Mouse (Mus musculus): ENCODE data around the gene Ndufa13. TPM values are rescaled to one million over a fixed set of nuclear protein-coding genes. Genes with fewer than 3 reads are reported as not detected.

Gene Ndufa13
- polyA plus RNA-seq, 2 experiments, result 44.8 to 109 TPM

- Histone ChIP-seq H3K27me3 (ENCODE audit: control insufficient read depth, insufficient read depth, low read length) (no peaks in the 10 kb centered on the region), H3K36me3 (replicated peaks; ENCODE audit: control insufficient read depth, insufficient read depth, low read depth) (no peaks in the 10 kb centered on the region; the same call in 1 of the 2 replicates), H3K9me3 (ENCODE audit: control insufficient read depth, low read length) (no peaks in the 10 kb centered on the region), H3K4me3 (ENCODE audit: insufficient read depth in 1 of 2, low read depth in 2 of 2, low read length in 2 of 2) (peak overlapping the region; percentile 77 to 97), H3K4me1 (replicated peaks; ENCODE audit: control insufficient read depth in 2 of 2, insufficient read depth in 2 of 2, low read length in 1 of 2) (peaks cover 10 to 16% of the 10 kb centered on the region in 2 experiments), H3K9ac (replicated peaks) (peak overlapping the region; percentile 96), H3K4me2 (ENCODE audit: low read depth) (peak overlapping the region; percentile 100), H3K27ac (peak overlapping the region; percentile 95)
- ATAC-seq (ENCODE audit: insufficient read depth) (peak; percentile 69), DNase-seq (ENCODE audit: low read depth in 3 of 3, low spot score in 3 of 3) (peak; percentile 92 to 95 (median 92))
- no peak for TF ChIP-seq EP300 (IDR thresholded peaks at IDR 0.05; ENCODE audit: low read depth)
- peak; percentile 85 for TF ChIP-seq CTCF (IDR thresholded peaks at IDR 0.05; ENCODE audit: low read depth)
- under 1% methylated on average over 41 of the region's 41 CpGs for WGBS (ENCODE audit: insufficient replicate concordance)
These were observed 735 bp downstream of the Ndufa13 start for GRCm38 (mm10) chr8:69901484-69902162.

- Histone ChIP-seq H3K4me1 (replicated peaks; ENCODE audit: control insufficient read depth in 2 of 2, insufficient read depth in 2 of 2, low read length in 1 of 2) (peaks cover 10 to 16% of the 10 kb centered on the region in 2 experiments), H3K4me2 (ENCODE audit: low read depth) (peak overlapping the region; percentile 100), H3K9ac (replicated peaks) (peak overlapping the region; percentile 96), H3K4me3 (ENCODE audit: insufficient read depth in 1 of 2, low read depth in 2 of 2, low read length in 2 of 2) (peak overlapping the region; percentile 77 to 97), H3K36me3 (replicated peaks; ENCODE audit: control insufficient read depth, insufficient read depth, low read depth) (no peaks in the 10 kb centered on the region; the same call in 1 of the 2 replicates), H3K27me3 (ENCODE audit: control insufficient read depth, insufficient read depth, low read length) (no peaks in the 10 kb centered on the region), H3K27ac (peak overlapping the region; percentile 95), H3K9me3 (ENCODE audit: control insufficient read depth, low read length) (no peaks in the 10 kb centered on the region)
- 6% methylated on average over 12 of the region's 12 CpGs for WGBS (ENCODE audit: insufficient replicate concordance)
- no peak for DNase-seq (ENCODE audit: low read depth in 3 of 3, low spot score in 3 of 3)
- TF ChIP-seq EP300 (IDR thresholded peaks at IDR 0.05; ENCODE audit: low read depth) (no peak), CTCF (IDR thresholded peaks at IDR 0.05; ENCODE audit: low read depth) (no peak)
- no peak for ATAC-seq (ENCODE audit: insufficient read depth)
These were observed 1.4 kb downstream of the Ndufa13 start for GRCm38 (mm10) chr8:69900895-69901451.

DNA sequence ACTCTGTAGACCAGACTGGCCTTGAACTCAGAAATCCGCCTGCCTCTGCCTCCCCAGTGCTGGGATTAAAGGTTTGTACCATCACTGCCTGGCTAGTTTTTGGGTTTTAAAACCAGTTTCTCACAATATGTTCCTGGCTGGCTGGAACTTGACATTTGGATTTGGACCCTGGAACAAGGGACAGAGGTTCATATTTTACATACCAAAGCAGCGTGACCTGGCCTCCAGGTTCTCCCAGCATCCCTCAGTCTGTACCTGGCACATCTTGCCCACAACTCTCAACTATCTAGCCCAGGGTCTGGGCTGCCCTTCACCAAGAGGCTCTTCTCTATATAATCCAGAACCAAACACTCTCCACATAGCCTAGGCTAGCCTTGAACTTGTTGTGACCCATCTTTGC, 2.5 kb downstream of the Ndufa13 start:
- Histone ChIP-seq H3K9me3 (ENCODE audit: control insufficient read depth, low read length) (no peaks in the 10 kb centered on the region), H3K9ac (replicated peaks) (no peak overlapping the region), H3K4me1 (replicated peaks; ENCODE audit: control insufficient read depth in 2 of 2, insufficient read depth in 2 of 2, low read length in 1 of 2) (peaks cover 10 to 16% of the 10 kb centered on the region in 2 experiments), H3K27ac (no peak overlapping the region), H3K36me3 (replicated peaks; ENCODE audit: control insufficient read depth, insufficient read depth, low read depth) (no peaks in the 10 kb centered on the region; the same call in 1 of the 2 replicates), H3K27me3 (ENCODE audit: control insufficient read depth, insufficient read depth, low read length) (no peaks in the 10 kb centered on the region), H3K4me3 (ENCODE audit: insufficient read depth in 1 of 2, low read depth in 2 of 2, low read length in 2 of 2) (no peak overlapping the region; a peak in 1 of 4 replicates), H3K4me2 (ENCODE audit: low read depth) (peak overlapping the region; percentile 100)
- TF ChIP-seq CTCF (IDR thresholded peaks at IDR 0.05; ENCODE audit: low read depth) (no peak), EP300 (IDR thresholded peaks at IDR 0.05; ENCODE audit: low read depth) (no peak)
- ATAC-seq (ENCODE audit: insufficient read depth) (no peak), DNase-seq (ENCODE audit: low read depth in 3 of 3, low spot score in 3 of 3) (no peak)
- 84% methylated on average over 2 of the region's 2 CpGs for WGBS (ENCODE audit: insufficient replicate concordance)

GRCm38 (mm10) chr8:69897857-69898256, 4.5 kb downstream of the Ndufa13 start:
- H3K4me3 ChIP-seq (ENCODE audit: insufficient read depth in 1 of 2, low read depth in 2 of 2, low read length in 2 of 2), result no peak overlapping the region
- H3K27me3 ChIP-seq (ENCODE audit: control insufficient read depth, insufficient read depth, low read length), result no peaks in the 10 kb centered on the region
- peaks cover 10% of the 10 kb centered on the region for H3K36me3 ChIP-seq (replicated peaks; ENCODE audit: control insufficient read depth, insufficient read depth, low read depth)
- H3K4me1 ChIP-seq (replicated peaks; ENCODE audit: control insufficient read depth in 2 of 2, insufficient read depth in 2 of 2, low read length in 1 of 2), result peaks cover 5 to 12% of the 10 kb centered on the region in 2 experiments
- 74% methylated on average over 6 of the region's 6 CpGs for WGBS (ENCODE audit: insufficient replicate concordance)
- no peak overlapping the region for H3K27ac ChIP-seq
- no peaks in the 10 kb centered on the region for H3K9me3 ChIP-seq (ENCODE audit: control insufficient read depth, low read length)
- H3K4me2 ChIP-seq (ENCODE audit: low read depth), result no peak overlapping the region
- ATAC-seq (ENCODE audit: insufficient read depth) (no peak), DNase-seq (ENCODE audit: low read depth in 3 of 3, low spot score in 3 of 3) (no peak)
- no peak for TF ChIP-seq EP300 (IDR thresholded peaks at IDR 0.05; ENCODE audit: low read depth)
- no peak for TF ChIP-seq CTCF (IDR thresholded peaks at IDR 0.05; ENCODE audit: low read depth)
- H3K9ac ChIP-seq (replicated peaks), result no peak overlapping the region

GRCm38 (mm10) chr8:69895772-69896451, 6.4 kb downstream of the Ndufa13 start:
- ATAC-seq (ENCODE audit: insufficient read depth) (no peak), DNase-seq (ENCODE audit: low read depth in 3 of 3, low spot score in 3 of 3) (no peak)
- H3K27me3 ChIP-seq (ENCODE audit: control insufficient read depth, insufficient read depth, low read length), result peaks cover under 1% of the 10 kb centered on the region
- no peak overlapping the region for H3K4me2 ChIP-seq (ENCODE audit: low read depth)
- H3K4me3 ChIP-seq (ENCODE audit: insufficient read depth in 1 of 2, low read depth in 2 of 2, low read length in 2 of 2), result no peak overlapping the region
- H3K36me3 ChIP-seq (replicated peaks; ENCODE audit: control insufficient read depth, insufficient read depth, low read depth), result peaks cover 10% of the 10 kb centered on the region
- no peak overlapping the region for H3K9ac ChIP-seq (replicated peaks)
- H3K4me1 ChIP-seq (replicated peaks; ENCODE audit: control insufficient read depth in 2 of 2, insufficient read depth in 2 of 2, low read length in 1 of 2), result peaks cover 5 to 12% of the 10 kb centered on the region in 2 experiments
- no peak overlapping the region for H3K27ac ChIP-seq
- no peak for TF ChIP-seq CTCF (IDR thresholded peaks at IDR 0.05; ENCODE audit: low read depth)
- no peak for TF ChIP-seq EP300 (IDR thresholded peaks at IDR 0.05; ENCODE audit: low read depth)
- 75% methylated on average over 4 of the region's 4 CpGs for WGBS (ENCODE audit: insufficient replicate concordance)
- no peaks in the 10 kb centered on the region for H3K9me3 ChIP-seq (ENCODE audit: control insufficient read depth, low read length)
